Mouse (Mus musculus): ENCODE data around the gene H2afz.
"Not testable (repeated sequence)": the region's sequence is repeated elsewhere in the genome, so short reads cannot be mapped to it uniquely, and the experiment has no call there.

The H2afz gene

GRCm38 (mm10) chr3:137864124-137864987, at the start of gene H2afz:
Gene H2afz, plus strand, starts transcription at chr3:137864487.
- DNase-seq = peak; percentile 97 to 99

GRCm38 (mm10) chr3:137818713-137819112, 45.6 kb upstream of the H2afz start:
- no peak for DNase-seq

- no peak for DNase-seq
These were observed 43.4 kb upstream of the H2afz start for GRCm38 (mm10) chr3:137820688-137821467.

DNA sequence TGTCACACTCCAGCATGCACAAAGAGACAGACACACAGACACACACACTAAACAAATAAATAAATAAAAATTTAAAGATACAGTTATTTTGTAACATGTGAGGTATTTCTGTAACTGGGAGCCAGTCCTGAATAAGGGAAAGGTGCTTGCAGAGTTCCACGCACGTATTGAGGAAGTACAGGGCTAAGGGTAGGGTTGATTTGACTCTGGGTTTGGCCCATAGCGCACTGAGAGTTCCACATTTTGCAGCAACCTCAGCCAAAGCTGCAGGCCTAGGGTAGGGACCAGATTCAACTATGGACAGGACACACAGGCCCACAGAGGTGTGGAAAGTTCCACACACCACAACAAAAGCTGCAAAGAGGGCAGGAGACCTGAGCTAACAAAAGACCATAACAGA, 41.0 kb upstream of the H2afz start:
- no peak for DNase-seq

DNA sequence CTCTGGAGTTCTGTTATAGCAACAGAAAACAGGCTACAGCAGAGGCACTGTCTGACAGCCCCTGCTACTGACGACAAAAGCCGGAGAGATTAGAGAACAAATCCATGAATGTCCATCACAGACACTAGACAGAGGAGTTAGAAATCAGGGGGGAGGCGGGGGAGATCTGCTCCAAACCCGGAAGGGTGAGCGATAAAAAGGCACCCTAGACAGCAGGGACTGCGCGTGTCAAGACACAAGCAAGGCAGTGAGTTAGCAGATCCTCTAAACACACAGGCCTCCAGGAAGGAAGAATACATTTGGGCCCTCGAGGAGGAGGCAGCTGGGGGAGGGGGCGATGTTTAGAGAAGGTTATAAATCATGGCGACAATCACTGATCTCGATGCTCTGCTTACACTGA, 36.6 kb upstream of the H2afz start:
- DNase-seq = no peak

DNA sequence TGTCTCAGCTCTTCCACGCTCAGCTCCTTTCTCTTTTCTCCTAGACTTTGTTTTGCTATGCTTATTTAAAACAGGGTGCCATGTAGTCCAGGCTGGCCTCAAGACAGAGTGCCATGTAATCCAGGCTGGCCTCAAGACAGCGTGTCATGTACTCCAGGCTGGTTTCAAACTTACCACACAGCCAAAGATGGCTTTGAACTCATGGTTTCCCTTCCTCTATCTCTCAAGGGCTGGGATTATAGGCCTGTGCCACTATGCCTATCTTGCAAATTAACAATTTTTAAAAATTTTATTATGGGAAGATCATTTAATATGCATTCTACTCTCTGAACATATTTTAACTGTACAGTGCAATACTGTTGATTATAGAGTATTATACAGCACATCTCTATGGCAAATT, 33.1 kb upstream of the H2afz start:
- no peak for DNase-seq

- DNase-seq = no peak
These were observed 31.2 kb upstream of the H2afz start for GRCm38 (mm10) chr3:137833128-137833527.

GRCm38 (mm10) chr3:137833698-137834097, 30.6 kb upstream of the H2afz start:
- no peak for DNase-seq

DNA sequence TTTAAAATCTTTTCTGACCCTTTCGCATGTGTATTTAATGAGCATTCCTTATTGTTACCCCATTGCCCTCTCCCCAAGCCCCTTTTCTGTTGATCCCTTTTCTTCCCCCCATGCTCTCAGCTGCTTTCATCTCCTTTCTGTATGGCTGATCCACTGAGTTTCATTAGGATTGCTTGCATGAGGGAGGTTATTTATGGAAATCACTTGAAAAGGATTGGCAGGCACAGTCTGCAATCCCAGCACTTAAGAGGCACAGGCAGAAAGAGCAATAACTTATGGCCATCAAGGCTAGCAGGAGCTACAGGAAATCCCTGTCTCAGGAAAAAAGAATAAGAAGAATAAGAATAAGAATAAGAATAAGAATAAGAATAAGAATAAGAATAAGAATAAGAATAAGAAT, 27.7 kb upstream of the H2afz start:
- no peak for DNase-seq

DNA sequence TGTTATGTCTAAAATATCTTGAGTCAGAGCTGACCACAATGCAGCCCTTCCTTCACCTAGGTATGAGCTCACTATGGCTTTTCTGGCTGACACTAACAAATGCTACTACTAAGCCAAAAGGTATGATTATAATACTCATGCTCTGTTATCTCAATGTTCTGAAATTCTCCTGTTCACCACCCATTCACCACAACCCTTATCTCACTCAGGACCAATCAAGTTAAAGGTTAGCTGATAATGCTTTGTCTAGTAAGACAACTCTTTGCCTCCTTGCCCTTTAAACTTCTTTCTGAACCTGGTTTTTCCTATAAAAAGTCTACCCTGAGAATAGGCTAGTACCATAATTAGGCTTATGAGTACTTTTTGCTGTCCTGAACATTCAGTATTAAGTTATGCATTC, 26.1 kb upstream of the H2afz start:
- DNase-seq = no peak

DNA sequence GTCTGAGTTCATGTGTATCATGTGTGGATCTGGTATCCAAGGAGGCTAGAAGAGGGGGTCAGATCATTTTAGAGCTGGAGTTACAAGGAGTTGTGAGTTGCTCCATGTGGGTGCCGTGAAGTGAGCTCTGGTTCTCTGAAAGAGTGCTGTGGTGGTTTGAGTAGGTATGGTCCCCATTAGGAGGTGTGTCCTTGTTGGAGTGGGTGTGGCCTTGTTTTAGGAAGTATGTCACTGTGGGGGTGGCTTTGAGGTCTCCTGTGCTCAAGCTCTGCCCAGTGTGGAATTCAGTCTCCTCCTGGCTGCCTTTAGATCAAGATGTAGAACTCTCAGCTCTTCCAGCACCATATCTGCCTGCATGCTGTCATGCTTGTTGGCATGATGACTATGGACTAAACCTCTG, 21.3 kb upstream of the H2afz start:
- no peak for DNase-seq

DNA sequence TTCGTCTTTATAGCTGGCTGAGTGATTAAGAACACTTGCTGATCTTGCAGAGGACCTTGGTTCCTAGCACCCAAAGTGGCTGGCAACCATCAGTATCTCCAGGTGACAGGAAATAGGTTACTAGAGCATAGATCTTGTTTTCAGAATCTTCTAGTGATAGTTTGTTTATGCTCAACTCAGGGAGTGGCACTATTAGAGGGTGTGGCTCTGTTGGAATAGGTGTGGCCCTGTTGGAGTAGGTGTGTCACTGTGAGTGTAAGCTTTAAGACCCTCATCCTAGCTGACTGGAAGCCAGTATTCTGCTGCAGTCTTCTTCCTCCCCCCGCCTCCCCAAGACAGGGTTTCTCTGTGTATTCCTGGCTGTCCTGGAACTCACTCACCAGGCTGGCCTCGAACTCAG, 20.0 kb upstream of the H2afz start:
- no peak for DNase-seq

DNA sequence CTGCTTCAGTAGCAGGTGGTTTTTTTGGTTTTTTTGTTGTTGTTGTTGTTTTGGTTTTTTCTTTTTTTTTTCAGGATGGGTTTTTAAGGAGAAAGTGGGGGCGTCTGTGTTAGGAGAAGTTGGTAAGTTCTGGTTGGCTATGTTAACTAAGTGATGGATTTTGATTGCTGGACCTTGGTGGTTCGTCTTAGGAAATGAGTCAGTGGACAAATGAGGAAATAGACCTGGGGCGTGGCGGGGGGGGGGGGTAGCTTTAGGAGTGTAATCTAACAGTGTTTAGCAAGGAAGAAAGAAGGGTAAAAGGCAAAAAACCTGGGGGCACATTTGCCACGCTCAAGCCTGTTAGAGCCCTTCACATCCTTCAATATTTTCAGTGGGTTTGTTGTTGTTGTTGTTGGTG, 17.7 kb upstream of the H2afz start:
- no peak for DNase-seq

GRCm38 (mm10) chr3:137848354-137848753, 15.9 kb upstream of the H2afz start:
- DNase-seq = no peak

DNA sequence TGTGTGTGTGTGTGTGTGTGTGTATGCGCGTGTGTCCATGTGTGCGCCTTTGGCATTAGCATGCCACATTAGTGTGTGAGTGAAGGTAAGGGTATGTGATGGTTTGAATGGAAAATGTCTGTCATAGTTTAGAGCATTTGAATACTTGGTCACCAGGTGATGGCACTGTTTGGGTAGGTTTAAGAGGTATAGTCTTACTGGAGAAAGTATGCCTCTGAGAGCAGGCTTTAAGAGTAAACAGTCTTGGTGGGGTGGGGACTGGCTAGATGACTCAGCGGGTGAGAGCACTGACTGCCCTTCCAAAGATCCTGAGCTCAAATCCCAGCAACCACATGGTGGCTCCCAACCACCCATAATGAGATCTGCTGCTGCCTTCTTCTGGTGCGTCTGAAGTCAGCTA, 14.6 kb upstream of the H2afz start:
- DNase-seq = no peak

GRCm38 (mm10) chr3:137851196-137851595, 13.1 kb upstream of the H2afz start:
- no peak for DNase-seq

DNA sequence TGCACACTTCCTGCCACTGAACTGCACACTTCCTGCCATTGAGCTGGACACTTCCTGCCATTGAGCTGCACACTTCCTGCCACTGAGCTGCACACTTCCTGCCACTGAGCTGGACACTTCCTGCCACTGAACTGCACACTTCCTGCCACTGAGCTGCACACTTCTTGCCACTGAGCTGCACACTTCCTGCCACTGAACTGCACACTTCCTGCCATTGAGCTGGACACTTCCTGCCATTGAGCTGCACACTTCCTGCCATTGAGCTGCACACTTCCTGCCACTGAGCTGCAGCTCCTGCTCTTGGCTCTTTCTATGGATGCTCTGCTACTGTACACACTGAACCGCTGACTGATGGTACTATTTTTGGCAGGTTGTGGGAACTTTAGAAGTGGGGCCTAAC, 11.3 kb upstream of the H2afz start:
- not testable (repeated sequence) for DNase-seq

GRCm38 (mm10) chr3:137855328-137855727, 9.0 kb upstream of the H2afz start:
- DNase-seq = no peak

- DNase-seq = no peak
These were observed 8.2 kb upstream of the H2afz start for GRCm38 (mm10) chr3:137856061-137856460.

DNA sequence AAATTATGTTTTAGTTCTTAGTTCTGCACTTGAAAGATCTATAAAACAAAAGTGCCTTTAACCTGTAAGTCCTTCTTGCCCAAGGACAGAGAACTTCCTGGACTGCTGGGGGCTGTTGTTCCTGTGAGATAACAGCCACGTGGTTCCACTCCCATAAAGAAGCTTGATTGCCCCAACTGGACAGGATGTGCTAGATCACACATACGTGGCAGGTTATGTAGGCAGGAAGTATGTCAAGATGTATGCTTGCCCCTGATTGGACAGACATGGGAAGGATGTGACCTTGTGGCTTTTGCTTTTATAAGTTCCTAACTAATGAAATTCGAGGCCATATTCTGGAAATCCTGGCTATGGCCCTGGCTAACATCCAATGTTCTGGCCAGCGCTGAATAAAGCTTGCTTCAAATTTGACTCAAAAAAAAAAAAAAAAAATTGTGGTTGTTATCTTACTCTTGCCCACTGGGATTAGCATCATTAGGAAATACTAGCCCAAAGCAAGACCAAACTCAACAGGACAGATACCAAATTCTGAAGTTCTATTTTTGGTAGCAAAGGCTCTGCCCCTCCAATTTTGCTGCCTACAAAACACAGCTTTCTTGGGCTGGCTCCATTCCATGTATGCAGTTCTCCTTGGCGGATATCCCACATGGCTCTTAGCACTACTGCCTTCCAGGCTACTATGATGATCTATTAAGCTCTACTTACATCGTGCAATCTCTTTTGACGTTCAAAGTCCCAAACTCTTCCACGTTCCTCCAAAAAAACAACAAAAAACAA, 3.7 kb upstream of the H2afz start:
- peak; percentile 36 to 57 for DNase-seq

DNA sequence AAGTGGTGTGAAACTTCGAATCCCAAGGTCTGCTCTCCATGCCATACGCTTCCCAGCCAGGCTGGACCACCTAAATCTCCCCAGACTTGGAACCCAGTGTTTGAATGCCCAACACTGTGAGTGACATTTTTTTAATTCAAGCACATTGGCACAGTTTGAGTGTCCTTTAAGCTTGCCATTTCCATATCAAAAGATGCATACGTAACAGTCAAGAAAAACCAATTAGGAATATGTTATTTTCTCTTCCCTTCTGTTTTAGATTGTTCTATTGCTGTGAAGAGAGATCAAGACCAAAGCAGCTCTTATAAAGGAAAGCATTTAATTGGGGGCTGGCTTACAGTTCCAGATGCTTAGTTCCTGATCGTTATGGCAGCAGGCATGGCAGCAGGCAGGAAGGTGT, 2.9 kb upstream of the H2afz start:
- no peak for DNase-seq

GRCm38 (mm10) chr3:137862600-137862999, 1.7 kb upstream of the H2afz start:
- DNase-seq = no peak
